Mouse (Mus musculus): ENCODE measurements around the gene Mxd3. TPM values are rescaled to one million over a fixed set of nuclear protein-coding genes. Genes with fewer than 3 reads are reported as not detected.

Mxd3 gene
- total and polyA plus RNA-seq, 3 experiments = 4.1 to 7.3 (median 6.9) TPM

DNA sequence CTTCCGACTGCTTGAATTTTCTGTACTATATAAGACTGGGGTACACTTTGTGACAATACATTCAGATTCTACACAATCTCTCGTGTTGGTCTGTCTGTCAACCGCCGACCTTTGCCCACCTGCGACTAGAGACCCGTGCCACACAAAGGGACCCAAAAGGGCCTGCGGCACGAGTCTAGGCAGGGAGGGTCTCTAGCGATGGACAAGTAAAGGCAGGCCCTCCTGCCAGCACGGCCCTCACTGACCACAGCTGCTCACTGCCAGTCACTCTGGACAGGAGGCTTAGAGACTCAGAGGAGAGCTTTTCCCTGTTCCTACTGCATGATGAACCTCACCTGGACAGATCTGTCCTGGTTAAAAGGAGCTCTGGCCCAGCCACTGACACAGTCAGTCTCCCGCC lies 12.8 kb upstream of the Mxd3 start:
- Histone ChIP-seq H3K79me2 (replicated peaks; ENCODE audit: control insufficient read depth, extremely low read depth, insufficient read depth, poor library complexity, severe bottlenecking) (no peaks in the 10 kb centered on the region), H3K36me3 (replicated peaks in 1 of 2; ENCODE audit: control insufficient read depth in 1 of 2, insufficient read depth in 1 of 2, low read length in 1 of 2) (peaks cover 33 to 50% of the 10 kb centered on the region in 2 experiments), H3K4me3 (replicated peaks in 1 of 3; ENCODE audit: low read depth in 2 of 3, low read length in 2 of 3, poor library complexity in 1 of 3) (no peak overlapping the region), H3K9ac (ENCODE audit: insufficient read depth, low read depth) (no peak overlapping the region), H3K9me3 (replicated peaks; ENCODE audit: low read length) (no peaks in the 10 kb centered on the region), H3K4me1 (ENCODE audit: control insufficient read depth in 1 of 2, insufficient read depth in 2 of 2) (peaks cover 8 to 18% of the 10 kb centered on the region in 2 experiments), H3K4me2 (ENCODE audit: insufficient read depth, low read depth, poor library complexity, severe bottlenecking) (no peak overlapping the region), H3K27ac (ENCODE audit: insufficient read depth, low read depth) (no peak overlapping the region), H3K27me3 (replicated peaks) (no peaks in the 10 kb centered on the region)
- TF ChIP-seq BHLHE40 (IDR thresholded peaks at IDR 0.05; ENCODE audit: low read depth, low read length) (no peak), CTCF (conservative IDR thresholded peaks at IDR 0.05 in 1 of 2, IDR thresholded peaks at IDR 0.05 in 1 of 2; ENCODE audit: low read depth in 2 of 2, low read length in 2 of 2) (no peak), MAZ (IDR thresholded peaks at IDR 0.05; ENCODE audit: low read depth, low read length) (no peak), ELF1 (IDR thresholded peaks at IDR 0.05; ENCODE audit: low read depth, low read length) (no peak), PAX5 (IDR thresholded peaks at IDR 0.05; ENCODE audit: low read length) (no peak), USF2 (conservative IDR thresholded peaks at IDR 0.05; ENCODE audit: low read depth, low read length) (no peak), MXI1 (IDR thresholded peaks at IDR 0.05; ENCODE audit: low read depth, low read length) (no peak), ZKSCAN1 (IDR thresholded peaks at IDR 0.05; ENCODE audit: borderline replicate concordance, low read depth, low read length) (no peak), TBP (conservative IDR thresholded peaks at IDR 0.05; ENCODE audit: low read depth, low read length) (no peak), ZMIZ1 (IDR thresholded peaks at IDR 0.05; ENCODE audit: low read depth, low read length) (no peak), MAFK (IDR thresholded peaks at IDR 0.05; ENCODE audit: insufficient replicate concordance, low read length) (no peak), JUND (conservative IDR thresholded peaks at IDR 0.05; ENCODE audit: low read depth, low read length) (no peak), KAT2A (IDR thresholded peaks at IDR 0.05; ENCODE audit: insufficient replicate concordance, low read length) (no peak), RAD21 (IDR thresholded peaks at IDR 0.05; ENCODE audit: low read depth, low read length) (no peak), UBTF (IDR thresholded peaks at IDR 0.05; ENCODE audit: low read depth, low read length) (no peak), MEF2A (IDR thresholded peaks at IDR 0.05; ENCODE audit: borderline replicate concordance, low read depth, low read length) (no peak), IRF4 (IDR thresholded peaks at IDR 0.05; ENCODE audit: low read depth, low read length) (no peak), EP300 (IDR thresholded peaks at IDR 0.05; ENCODE audit: low read length) (no peak)
- no peak for DNase-seq (ENCODE audit: extremely low read depth)
- dilution Hi-C loops (cut with MboI; ENCODE audit: extremely low pct_ligation_motif_present, extremely low pct_unique_long_range_greater_than_20kb, low sequenced_read_pairs) (no loop called here), in situ Hi-C loops (cut with MboI; ENCODE audit: low pct_ligation_motif_present, low pct_unique_long_range_greater_than_20kb, low sequenced_read_pairs) (no loop called here)

DNA sequence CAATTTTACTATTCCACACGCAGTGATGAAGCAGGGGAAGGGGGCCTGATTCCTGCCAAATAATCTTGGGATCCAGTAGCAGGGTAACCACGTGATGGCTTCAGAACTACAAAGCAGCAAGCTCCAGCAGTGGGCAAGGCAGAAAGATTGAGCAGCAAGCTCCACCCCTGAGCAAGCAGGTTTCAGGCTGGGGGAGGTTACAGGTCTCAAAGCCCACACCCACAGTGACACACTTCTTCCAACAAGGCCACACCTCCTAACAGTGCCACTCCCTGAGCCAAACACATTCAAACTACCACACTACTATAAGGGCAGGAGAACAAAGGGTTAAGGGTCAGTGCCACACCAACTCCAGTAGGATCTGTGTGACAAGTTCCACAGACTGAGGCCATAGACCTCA lies 9.6 kb upstream of the Mxd3 start:
- Histone ChIP-seq H3K9ac (ENCODE audit: insufficient read depth, low read depth) (peak overlapping the region; percentile 31; the same call in 1 of the 2 replicates), H3K4me3 (replicated peaks in 1 of 3; ENCODE audit: low read depth in 2 of 3, low read length in 2 of 3, poor library complexity in 1 of 3) (peak overlapping the region in 2 of 3 experiments; percentile 3 to 7), H3K4me2 (ENCODE audit: insufficient read depth, low read depth, poor library complexity, severe bottlenecking) (peak overlapping the region; percentile 69), H3K79me2 (replicated peaks; ENCODE audit: control insufficient read depth, extremely low read depth, insufficient read depth, poor library complexity, severe bottlenecking) (no peaks in the 10 kb centered on the region), H3K27ac (ENCODE audit: insufficient read depth, low read depth) (peak overlapping the region; percentile 56), H3K36me3 (replicated peaks in 1 of 2; ENCODE audit: control insufficient read depth in 1 of 2, insufficient read depth in 1 of 2, low read length in 1 of 2) (peaks cover 4 to 18% of the 10 kb centered on the region in 2 experiments), H3K27me3 (replicated peaks) (no peaks in the 10 kb centered on the region), H3K9me3 (replicated peaks; ENCODE audit: low read length) (no peaks in the 10 kb centered on the region), H3K4me1 (ENCODE audit: control insufficient read depth in 1 of 2, insufficient read depth in 2 of 2) (peaks cover 8 to 18% of the 10 kb centered on the region in 2 experiments)
- TF ChIP-seq MYC (IDR thresholded peaks at IDR 0.05; ENCODE audit: low read depth, low read length) (0 out of 2 replicates have a peak, but pooled peaks have one; percentile 12), POLR2A (IDR thresholded peaks at IDR 0.05; ENCODE audit: low read depth, low read length) (peak; percentile 48), MAX (IDR thresholded peaks at IDR 0.05; ENCODE audit: low read length) (peak; percentile 75), TCF12 (IDR thresholded peaks at IDR 0.05; ENCODE audit: low read depth, low read length) (0 out of 2 replicates have a peak, but pooled peaks have one; percentile 22), CHD2 (IDR thresholded peaks at IDR 0.05; ENCODE audit: low read length) (no peak), TBP (conservative IDR thresholded peaks at IDR 0.05; ENCODE audit: low read depth, low read length) (peak; percentile 64), CHD1 (IDR thresholded peaks at IDR 0.05; ENCODE audit: low read depth, low read length) (no peak), USF2 (conservative IDR thresholded peaks at IDR 0.05; ENCODE audit: low read depth, low read length) (peak; percentile 67), KAT2A (IDR thresholded peaks at IDR 0.05; ENCODE audit: insufficient replicate concordance, low read length) (no peak), USF1 (IDR thresholded peaks at IDR 0.05; ENCODE audit: low read depth, low read length) (peak; percentile 73), BHLHE40 (IDR thresholded peaks at IDR 0.05; ENCODE audit: low read depth, low read length) (no peak), MAFK (IDR thresholded peaks at IDR 0.05; ENCODE audit: insufficient replicate concordance, low read length) (no peak), MAZ (IDR thresholded peaks at IDR 0.05; ENCODE audit: low read depth, low read length) (no peak)
- in situ Hi-C loops (cut with MboI; ENCODE audit: low pct_ligation_motif_present, low pct_unique_long_range_greater_than_20kb, low sequenced_read_pairs) = no loop called here
- dilution Hi-C loops (cut with MboI; ENCODE audit: extremely low pct_ligation_motif_present, extremely low pct_unique_long_range_greater_than_20kb, low sequenced_read_pairs) = no loop called here
- peak; percentile 66 for DNase-seq (ENCODE audit: extremely low read depth)
